Mouse (Mus musculus): ENCODE measurements at regions not wholly inside any gene's neighbourhood (a gene's known extent, or its start where the extent isn't known, plus 50 kb on each side); places are given as distances from the start of the nearest gene placed in this dataset.
A peak's percentile ranks its signal among the peaks of the same experiment; 100 is the strongest.

DNA sequence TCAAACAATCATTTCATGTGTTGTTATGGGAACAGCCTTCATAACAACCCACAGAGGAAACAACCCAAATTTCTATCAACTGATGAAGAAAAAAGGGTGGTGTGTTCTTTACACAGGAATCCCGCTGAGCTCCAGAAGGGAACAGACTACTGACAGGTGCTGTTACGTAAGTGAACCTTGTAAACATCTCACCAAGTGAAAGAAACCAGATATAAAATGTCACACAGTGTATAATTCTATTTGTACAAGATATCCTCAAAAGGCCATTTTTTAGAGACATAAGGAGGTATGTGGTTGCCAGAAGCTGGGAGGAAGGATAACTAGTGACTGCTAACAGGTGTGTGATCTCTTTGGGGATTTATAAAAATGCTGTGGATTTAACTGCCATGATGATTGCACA lies 119.9 kb downstream of the Plod2 start:
- no peaks in the 10 kb centered on the region for H3K4me1 ChIP-seq
- no peak overlapping the region for H3K4me2 ChIP-seq (replicated peaks)
- H3K27me3 ChIP-seq: no peaks in the 10 kb centered on the region
- no peaks in the 10 kb centered on the region for H3K9me3 ChIP-seq
- ATAC-seq (ENCODE audit: low FRiP score, low read depth): no peak
- no peak overlapping the region for H3K4me3 ChIP-seq
- no peaks in the 10 kb centered on the region for H3K36me3 ChIP-seq
- 86% methylated on average over 2 of the region's 2 CpGs for WGBS
- H3K9ac ChIP-seq (replicated peaks): no peak overlapping the region
- H3K27ac ChIP-seq (replicated peaks): no peak overlapping the region

DNA sequence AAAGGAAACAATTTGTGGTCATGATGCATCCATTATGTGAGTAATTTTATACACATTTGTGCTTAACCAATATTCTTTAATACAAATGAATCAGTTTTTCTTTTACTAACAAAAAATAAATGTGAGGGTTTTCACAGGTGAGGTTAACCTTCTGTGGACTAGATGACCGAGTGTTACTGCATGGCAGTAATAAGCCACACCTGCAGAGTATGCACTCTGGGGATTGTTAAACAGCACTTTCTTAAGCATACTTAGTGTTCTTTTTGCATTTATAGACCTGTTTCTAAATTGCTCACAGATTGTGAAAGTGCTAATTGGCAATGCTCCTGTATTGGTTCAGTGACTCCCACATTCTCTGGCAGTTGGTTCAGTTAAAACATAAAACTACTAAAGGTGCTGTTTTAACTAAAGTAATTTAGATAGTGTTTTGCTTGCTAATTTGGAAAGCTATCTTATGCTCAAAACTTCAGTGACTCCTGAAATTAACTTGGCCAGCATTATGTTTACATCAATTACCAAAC lies 125.4 kb downstream of the Plod2 start:
- no peaks in the 10 kb centered on the region for H3K9me3 ChIP-seq
- H3K4me3 ChIP-seq: no peak overlapping the region
- no peak overlapping the region for H3K4me2 ChIP-seq (replicated peaks)
- no peak overlapping the region for H3K27ac ChIP-seq (replicated peaks)
- no peaks in the 10 kb centered on the region for H3K36me3 ChIP-seq
- no peak overlapping the region for H3K9ac ChIP-seq (replicated peaks)
- no peaks in the 10 kb centered on the region for H3K4me1 ChIP-seq
- WGBS: 88% methylated on average over 1 of the region's 1 CpGs
- no peak for ATAC-seq (ENCODE audit: low FRiP score, low read depth)
- H3K27me3 ChIP-seq: no peaks in the 10 kb centered on the region

DNA sequence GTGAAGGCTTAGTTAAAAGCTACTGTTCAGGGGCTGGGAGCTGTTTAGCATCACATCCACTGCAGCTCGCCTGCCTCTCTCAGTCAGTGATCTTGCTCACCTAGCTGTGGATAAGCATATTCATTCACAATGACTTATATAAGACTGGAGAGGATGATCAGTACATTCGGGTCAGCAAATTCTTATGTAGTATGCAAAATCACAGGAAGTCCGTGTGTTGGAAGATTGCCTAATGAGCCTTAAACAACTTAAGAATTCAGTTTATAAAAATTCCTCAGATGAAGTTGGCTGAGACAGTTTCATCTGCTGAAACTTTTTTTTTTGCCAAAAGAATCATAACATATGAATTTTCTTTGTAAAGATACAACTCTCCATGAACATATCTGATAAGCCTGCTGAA lies 129.9 kb downstream of the Plod2 start:
- 86% methylated on average over 3 of the region's 3 CpGs for WGBS
- Histone ChIP-seq H3K36me3 (no peaks in the 10 kb centered on the region), H3K4me3 (no peak overlapping the region), H3K27me3 (no peaks in the 10 kb centered on the region), H3K9ac (replicated peaks) (no peak overlapping the region), H3K27ac (replicated peaks) (no peak overlapping the region), H3K9me3 (no peaks in the 10 kb centered on the region), H3K4me2 (replicated peaks) (no peak overlapping the region), H3K4me1 (no peaks in the 10 kb centered on the region)
- ATAC-seq (ENCODE audit: low FRiP score, low read depth): no peak

DNA sequence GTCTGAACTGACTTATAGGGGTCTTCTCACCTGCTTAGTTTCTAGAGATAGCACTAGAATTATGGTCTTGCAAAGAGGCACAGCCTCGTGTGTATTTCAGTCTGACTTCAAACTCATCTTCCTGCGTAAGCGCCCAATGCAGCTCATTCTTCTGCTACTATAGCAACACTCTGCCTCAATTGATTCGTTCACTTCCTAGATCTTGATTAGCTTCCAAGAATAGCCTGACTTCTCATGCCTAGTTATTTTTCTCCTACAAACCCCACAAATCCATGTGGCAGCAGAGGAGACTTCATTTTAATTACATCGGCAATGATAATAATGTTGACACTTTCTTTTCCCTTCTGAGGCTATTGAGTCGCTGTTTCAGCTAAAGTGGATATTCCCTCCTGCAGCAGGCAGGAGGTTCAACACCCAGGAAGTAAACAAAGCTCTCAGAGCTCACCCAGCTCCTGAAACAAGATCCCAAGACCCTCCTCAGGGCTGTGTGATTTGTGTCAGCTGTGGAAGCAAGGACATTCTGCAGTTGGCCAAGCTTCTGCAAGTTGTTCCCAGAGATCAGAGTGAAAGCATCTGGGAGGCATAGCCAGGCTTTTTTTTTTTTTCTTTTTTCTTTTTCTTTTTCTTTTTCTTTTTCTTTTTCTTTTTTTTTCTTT lies 152.5 kb downstream of the Plod2 start:
- Histone ChIP-seq H3K4me2 (replicated peaks) (no peak overlapping the region), H3K4me3 (no peak overlapping the region), H3K36me3 (no peaks in the 10 kb centered on the region), H3K4me1 (no peaks in the 10 kb centered on the region), H3K9ac (replicated peaks) (no peak overlapping the region), H3K27me3 (no peaks in the 10 kb centered on the region), H3K9me3 (no peaks in the 10 kb centered on the region), H3K27ac (replicated peaks) (no peak overlapping the region)
- no peak for ATAC-seq (ENCODE audit: low FRiP score, low read depth)
- 63% methylated on average over 6 of the region's 6 CpGs for WGBS

DNA sequence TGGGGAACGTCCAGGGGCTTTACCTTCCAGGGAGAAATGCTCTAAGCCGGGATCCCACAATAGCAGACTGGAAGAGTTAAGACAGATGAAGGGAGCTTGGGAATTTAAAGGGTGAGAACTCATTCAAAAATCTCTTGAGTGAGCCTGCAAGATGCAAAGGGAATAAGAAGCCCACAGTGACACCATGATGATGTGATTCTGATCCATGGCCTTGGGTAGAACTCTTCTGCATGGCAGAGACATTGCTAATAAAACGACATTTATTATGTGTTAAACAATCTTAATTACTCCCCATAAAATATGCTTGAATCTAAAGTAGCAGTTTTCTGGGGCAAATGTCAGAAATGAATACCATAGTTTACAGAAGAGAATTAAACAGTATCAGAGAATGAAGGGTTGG lies 155.9 kb downstream of the Plod2 start:
- WGBS: 73% methylated on average over 3 of the region's 3 CpGs
- Histone ChIP-seq H3K27ac (replicated peaks) (no peak overlapping the region), H3K36me3 (no peaks in the 10 kb centered on the region), H3K27me3 (no peaks in the 10 kb centered on the region), H3K4me2 (replicated peaks) (no peak overlapping the region), H3K4me3 (no peak overlapping the region), H3K4me1 (no peaks in the 10 kb centered on the region), H3K9me3 (no peaks in the 10 kb centered on the region), H3K9ac (replicated peaks) (no peak overlapping the region)
- no peak for ATAC-seq (ENCODE audit: low FRiP score, low read depth)

DNA sequence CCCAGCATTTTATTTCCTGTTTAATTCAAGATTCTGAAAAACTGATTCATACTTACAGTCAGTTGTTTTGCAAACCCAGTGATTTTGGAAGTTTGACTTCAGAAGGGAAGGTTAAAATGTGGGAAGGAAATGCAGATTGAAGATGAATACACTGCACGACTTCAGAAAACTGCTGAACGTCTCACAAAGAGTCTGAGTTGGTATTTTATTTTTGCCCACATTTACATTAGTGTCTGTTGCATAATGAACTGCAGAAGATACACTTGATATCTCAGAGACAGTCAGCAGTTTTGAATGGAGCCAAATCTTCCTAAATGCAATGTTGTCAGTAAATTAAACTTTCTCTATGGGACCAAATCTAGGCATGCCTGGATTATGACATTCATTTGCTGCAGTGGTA lies 162.7 kb downstream of the Plod2 start:
- WGBS: 85% methylated on average over 2 of the region's 2 CpGs
- H3K4me2 ChIP-seq (replicated peaks): no peak overlapping the region
- H3K27ac ChIP-seq (replicated peaks): no peak overlapping the region
- H3K4me3 ChIP-seq: no peak overlapping the region
- no peak for ATAC-seq (ENCODE audit: low FRiP score, low read depth)
- no peaks in the 10 kb centered on the region for H3K4me1 ChIP-seq
- H3K36me3 ChIP-seq: no peaks in the 10 kb centered on the region
- no peak overlapping the region for H3K9ac ChIP-seq (replicated peaks)
- H3K9me3 ChIP-seq: no peaks in the 10 kb centered on the region
- no peaks in the 10 kb centered on the region for H3K27me3 ChIP-seq

- 86% methylated on average over 6 of the region's 6 CpGs for WGBS
- Histone ChIP-seq H3K27me3 (no peaks in the 10 kb centered on the region), H3K27ac (replicated peaks) (no peak overlapping the region), H3K4me1 (no peaks in the 10 kb centered on the region), H3K36me3 (no peaks in the 10 kb centered on the region), H3K9ac (replicated peaks) (no peak overlapping the region), H3K4me2 (replicated peaks) (no peak overlapping the region), H3K9me3 (no peaks in the 10 kb centered on the region), H3K4me3 (no peak overlapping the region)
- ATAC-seq (ENCODE audit: low FRiP score, low read depth): no peak
These were observed 165.0 kb downstream of the Plod2 start for GRCm38 (mm10) chr9:92707011-92707410.

DNA sequence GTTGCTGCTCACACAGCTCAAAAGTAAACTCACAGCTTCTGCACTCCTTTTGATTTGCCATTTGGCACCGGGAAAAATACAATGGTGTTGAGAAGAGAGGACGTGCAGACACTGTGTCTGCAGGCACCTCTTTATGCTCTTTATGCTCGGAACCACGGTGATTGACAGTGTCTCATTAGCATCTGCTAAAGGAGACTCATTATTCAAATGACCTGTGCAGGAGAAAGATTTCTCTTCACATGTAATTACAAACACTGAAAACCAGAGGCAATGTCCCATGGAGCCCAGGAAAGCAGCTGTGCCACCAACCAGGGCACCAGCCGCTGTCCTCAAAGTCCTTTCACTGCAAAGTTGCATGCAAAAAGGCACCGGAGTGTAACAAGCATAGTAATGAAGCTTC lies 175.2 kb downstream of the Plod2 start:
- no peaks in the 10 kb centered on the region for H3K36me3 ChIP-seq
- no peaks in the 10 kb centered on the region for H3K27me3 ChIP-seq
- H3K4me2 ChIP-seq (replicated peaks): peak overlapping the region; percentile 23
- no peak overlapping the region for H3K4me3 ChIP-seq
- 33% methylated on average over 6 of the region's 6 CpGs for WGBS
- peaks cover 16% of the 10 kb centered on the region for H3K4me1 ChIP-seq
- H3K27ac ChIP-seq (replicated peaks): peak overlapping the region; percentile 58
- no peaks in the 10 kb centered on the region for H3K9me3 ChIP-seq
- no peak overlapping the region for H3K9ac ChIP-seq (replicated peaks)
- peak; percentile 93 for ATAC-seq (ENCODE audit: low FRiP score, low read depth)

GRCm38 (mm10) chr9:92718337-92718736 lies 176.3 kb downstream of the Plod2 start:
- Histone ChIP-seq H3K4me1 (peaks cover 16% of the 10 kb centered on the region), H3K4me2 (replicated peaks) (no peak overlapping the region), H3K9ac (replicated peaks) (no peak overlapping the region), H3K27me3 (no peaks in the 10 kb centered on the region), H3K36me3 (no peaks in the 10 kb centered on the region), H3K27ac (replicated peaks) (no peak overlapping the region), H3K4me3 (no peak overlapping the region), H3K9me3 (no peaks in the 10 kb centered on the region)
- no peak for ATAC-seq (ENCODE audit: low FRiP score, low read depth)

DNA sequence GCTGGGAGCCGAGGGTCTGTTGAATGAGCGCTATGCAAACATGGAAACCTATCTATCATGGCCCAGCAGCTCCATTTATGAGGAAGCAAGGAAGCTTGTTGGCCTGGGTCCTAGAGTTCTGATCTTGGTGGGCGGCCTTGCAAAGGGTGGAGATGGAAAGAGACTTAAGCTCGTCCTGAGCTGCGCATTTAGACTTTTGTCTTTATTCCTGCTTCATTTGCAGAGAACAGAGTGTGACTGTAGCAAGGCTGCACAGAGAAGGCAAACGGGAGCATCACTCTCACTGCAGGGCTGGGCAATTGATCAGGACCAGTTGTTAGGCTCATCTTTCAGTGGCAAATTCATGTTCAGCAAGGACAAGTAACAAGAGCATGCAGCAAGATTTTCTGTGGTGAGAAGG lies 177.2 kb downstream of the Plod2 start:
- Histone ChIP-seq H3K9ac (replicated peaks) (no peak overlapping the region), H3K4me2 (replicated peaks) (no peak overlapping the region), H3K36me3 (no peaks in the 10 kb centered on the region), H3K4me3 (no peak overlapping the region), H3K4me1 (peaks cover 16% of the 10 kb centered on the region), H3K9me3 (no peaks in the 10 kb centered on the region), H3K27me3 (no peaks in the 10 kb centered on the region), H3K27ac (replicated peaks) (no peak overlapping the region)
- no peak for ATAC-seq (ENCODE audit: low FRiP score, low read depth)
- WGBS: 78% methylated on average over 6 of the region's 6 CpGs

GRCm38 (mm10) chr9:92728864-92729263 lies 186.8 kb downstream of the Plod2 start:
- Histone ChIP-seq H3K9me3 (no peaks in the 10 kb centered on the region), H3K9ac (replicated peaks) (no peak overlapping the region)
- WGBS: 84% methylated on average over 1 of the region's 1 CpGs

DNA sequence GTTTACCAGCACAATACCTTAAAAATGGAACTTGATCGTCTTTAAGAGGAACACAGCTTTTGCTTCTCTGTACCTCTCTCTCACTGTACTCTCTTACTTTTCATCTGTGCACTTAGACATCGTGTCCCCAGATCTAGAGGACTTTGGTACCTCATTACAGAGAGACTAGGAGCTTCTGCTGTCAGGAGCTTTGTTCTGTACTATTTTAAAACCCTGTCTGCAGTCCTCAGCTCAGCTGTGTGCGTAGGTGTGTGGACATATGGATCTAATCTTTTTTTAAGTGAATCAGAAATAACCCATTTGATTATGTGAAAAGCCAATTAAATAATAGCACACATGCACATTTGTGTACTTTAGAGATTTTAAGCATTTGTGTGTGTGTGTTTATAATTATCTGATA lies 189.4 kb downstream of the Plod2 start:
- no peak overlapping the region for H3K4me3 ChIP-seq
- no peak overlapping the region for H3K4me2 ChIP-seq (replicated peaks)
- no peaks in the 10 kb centered on the region for H3K4me1 ChIP-seq
- H3K9me3 ChIP-seq: no peaks in the 10 kb centered on the region
- ATAC-seq (ENCODE audit: low FRiP score, low read depth): no peak
- no peaks in the 10 kb centered on the region for H3K27me3 ChIP-seq
- H3K27ac ChIP-seq (replicated peaks): no peak overlapping the region
- WGBS: 85% methylated on average over 3 of the region's 3 CpGs
- no peak overlapping the region for H3K9ac ChIP-seq (replicated peaks)
- H3K36me3 ChIP-seq: no peaks in the 10 kb centered on the region

More at GRCm38 (mm10) chr9:92728864-92729263, 186.8 kb downstream of the Plod2 start:
- Histone ChIP-seq H3K27ac (replicated peaks) (no peak overlapping the region), H3K36me3 (no peaks in the 10 kb centered on the region), H3K27me3 (no peaks in the 10 kb centered on the region), H3K4me3 (no peak overlapping the region), H3K4me1 (no peaks in the 10 kb centered on the region), H3K4me2 (replicated peaks) (no peak overlapping the region)
- no peak for ATAC-seq (ENCODE audit: low FRiP score, low read depth)

DNA sequence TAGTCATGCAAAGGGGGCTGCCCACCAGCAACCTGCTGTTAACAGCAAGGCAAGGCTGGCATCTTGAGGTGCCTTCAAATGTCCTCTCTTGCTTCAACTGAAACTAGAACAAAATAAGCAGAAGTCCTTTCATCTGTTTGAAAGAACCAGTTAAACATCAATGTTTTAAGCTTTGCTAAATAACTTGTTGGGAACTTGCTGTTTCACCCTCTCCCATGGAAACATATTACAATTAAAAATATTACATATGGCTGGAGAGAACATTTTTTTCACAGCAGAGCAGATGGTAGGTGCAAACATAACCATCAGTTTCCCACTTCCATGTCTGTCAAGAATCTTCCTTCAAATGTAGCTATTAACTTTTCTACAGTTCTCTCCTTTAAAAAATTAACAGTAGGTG lies 225.5 kb downstream of the Plod2 start:
- ATAC-seq (ENCODE audit: low FRiP score, low read depth): no peak
- H3K36me3 ChIP-seq: no peaks in the 10 kb centered on the region

More for the DNA sequence above, 225.5 kb downstream of the Plod2 start:
- no peaks in the 10 kb centered on the region for H3K9me3 ChIP-seq
- no peaks in the 10 kb centered on the region for H3K4me1 ChIP-seq
- H3K4me3 ChIP-seq: no peak overlapping the region
- H3K4me2 ChIP-seq (replicated peaks): no peak overlapping the region
- H3K27ac ChIP-seq (replicated peaks): no peak overlapping the region
- no peaks in the 10 kb centered on the region for H3K27me3 ChIP-seq
- no peak overlapping the region for H3K9ac ChIP-seq (replicated peaks)
